Mouse (Mus musculus): ENCODE results near the gene Nop53. TPM values are rescaled to one million over a fixed set of nuclear protein-coding genes. Genes with fewer than 3 reads are reported as not detected.

Gene Nop53
- polyA plus RNA-seq, 1 experiment = 147 TPM

DNA sequence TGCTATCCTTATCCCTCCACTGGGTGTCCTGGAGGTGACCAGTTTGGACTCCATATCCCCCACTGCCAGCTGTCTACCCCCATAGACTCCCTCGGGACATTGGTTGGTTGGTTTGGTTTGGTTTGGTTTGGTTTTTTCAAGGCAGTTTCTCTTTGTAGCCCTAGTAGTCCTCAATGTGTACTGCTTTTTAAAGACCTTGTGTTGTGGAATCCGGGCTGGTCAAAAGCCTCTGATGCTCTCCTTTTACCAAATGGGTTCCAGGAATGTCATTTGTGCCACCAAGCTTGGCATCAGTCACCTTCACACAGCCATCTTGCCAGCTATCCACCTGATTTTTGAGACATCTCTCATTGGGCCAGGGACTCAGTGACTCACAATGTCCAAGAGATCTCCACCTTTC, 31.1 kb downstream of the Nop53 start:
- 86% methylated on average over 2 of the region's 2 CpGs for WGBS
- no peak overlapping the region for H3K4me3 ChIP-seq (ENCODE audit: extremely low read depth, insufficient read depth, insufficient read length)
- no peak for TF ChIP-seq POLR2A (IDR thresholded peaks at IDR 0.05; ENCODE audit: low read depth, low read length)
- no peak for TF ChIP-seq CTCF (IDR thresholded peaks at IDR 0.05; ENCODE audit: extremely low read depth, insufficient read depth, insufficient read length, insufficient replicate concordance)

DNA sequence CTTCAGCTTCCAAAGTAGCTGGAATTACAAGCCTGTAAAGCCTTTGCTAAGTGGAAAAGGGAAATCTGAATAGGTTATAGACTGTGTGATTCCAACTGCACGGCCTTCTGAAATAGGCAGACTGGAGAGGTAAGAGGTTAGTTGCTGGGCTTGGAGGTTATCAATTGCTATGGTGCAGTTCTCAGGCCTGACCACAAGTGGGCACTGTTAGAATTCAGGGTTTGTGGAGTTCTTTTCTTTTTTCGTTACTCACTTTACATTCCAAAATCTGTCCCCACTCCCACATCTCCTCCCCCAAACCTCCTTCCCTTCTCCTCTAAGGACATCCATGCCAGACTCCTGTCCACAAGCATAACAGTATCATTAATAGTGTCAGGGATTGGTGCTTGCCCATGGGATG, 31.6 kb downstream of the Nop53 start:
- 18% methylated on average over 2 of the region's 2 CpGs for WGBS
- no peaks in the 10 kb centered on the region for H3K27me3 ChIP-seq (ENCODE audit: control insufficient read depth, insufficient read depth, low read length)
- peak; percentile 21 to 37 for DNase-seq (ENCODE audit: low read depth in 1 of 2, low spot score in 2 of 2)
- no peak overlapping the region for H3K4me3 ChIP-seq (ENCODE audit: extremely low read depth, insufficient read depth, insufficient read length)
- H3K4me1 ChIP-seq (ENCODE audit: control insufficient read depth, insufficient read depth, insufficient read length) = no peaks in the 10 kb centered on the region; the same call in 1 of the 2 replicates
- no peak overlapping the region for H3K27ac ChIP-seq (ENCODE audit: insufficient read depth, low read length)
- peak; percentile 36; the same call in 1 of the 2 replicates for TF ChIP-seq CTCF (IDR thresholded peaks at IDR 0.05; ENCODE audit: extremely low read depth, insufficient read depth, insufficient read length, insufficient replicate concordance)
- no peak for TF ChIP-seq POLR2A (IDR thresholded peaks at IDR 0.05; ENCODE audit: low read depth, low read length)
- H3K36me3 ChIP-seq (ENCODE audit: control insufficient read depth, insufficient read depth, low read length) = peaks cover 5% of the 10 kb centered on the region

More for the DNA sequence above, 31.1 kb downstream of the Nop53 start:
- Histone ChIP-seq H3K36me3 (ENCODE audit: control insufficient read depth, insufficient read depth, low read length) (peaks cover 7% of the 10 kb centered on the region), H3K27ac (ENCODE audit: insufficient read depth, low read length) (no peak overlapping the region), H3K4me1 (ENCODE audit: control insufficient read depth, insufficient read depth, insufficient read length) (no peaks in the 10 kb centered on the region; the same call in 1 of the 2 replicates), H3K27me3 (ENCODE audit: control insufficient read depth, insufficient read depth, low read length) (no peaks in the 10 kb centered on the region)
- no peak for DNase-seq (ENCODE audit: low read depth in 1 of 2, low spot score in 2 of 2)

GRCm38 (mm10) chr7:15912183-15912582, 33.7 kb downstream of the Nop53 start:
- WGBS = 2% methylated on average over 4 of the region's 4 CpGs
- Histone ChIP-seq H3K4me3 (ENCODE audit: extremely low read depth, insufficient read depth, insufficient read length) (no peak overlapping the region), H3K4me1 (ENCODE audit: control insufficient read depth, insufficient read depth, insufficient read length) (no peaks in the 10 kb centered on the region; the same call in 1 of the 2 replicates), H3K36me3 (ENCODE audit: control insufficient read depth, insufficient read depth, low read length) (peaks cover 2% of the 10 kb centered on the region; the same call in 1 of the 2 replicates), H3K27ac (ENCODE audit: insufficient read depth, low read length) (no peak overlapping the region), H3K27me3 (ENCODE audit: control insufficient read depth, insufficient read depth, low read length) (no peaks in the 10 kb centered on the region)
- DNase-seq (ENCODE audit: low read depth in 1 of 2, low spot score in 2 of 2) = peak; percentile 50 to 63
- TF ChIP-seq CTCF (IDR thresholded peaks at IDR 0.05; ENCODE audit: extremely low read depth, insufficient read depth, insufficient read length, insufficient replicate concordance) (peak; percentile 80; the same call in 1 of the 2 replicates), POLR2A (IDR thresholded peaks at IDR 0.05; ENCODE audit: low read depth, low read length) (no peak)

DNA sequence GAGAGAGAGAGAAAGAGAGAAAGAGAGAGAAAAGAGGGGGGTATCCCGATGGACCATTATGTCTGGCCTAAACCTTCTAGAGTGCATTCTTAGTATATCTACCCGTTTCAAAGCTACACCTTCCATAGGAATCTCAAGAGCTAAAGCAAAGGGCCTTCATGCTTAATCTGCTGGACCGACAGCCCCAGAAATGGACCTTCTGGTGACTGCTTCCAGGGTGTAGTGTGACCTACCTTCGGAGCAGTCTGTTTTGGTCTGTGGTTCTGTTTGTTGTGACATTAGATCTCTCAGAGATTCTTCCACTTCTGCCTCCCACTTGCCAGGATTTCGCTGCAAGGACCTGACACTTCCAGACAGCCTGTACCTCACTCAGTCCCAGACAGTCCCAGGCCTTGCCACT, 35.4 kb downstream of the Nop53 start:
- Histone ChIP-seq H3K27me3 (ENCODE audit: control insufficient read depth, insufficient read depth, low read length) (no peaks in the 10 kb centered on the region), H3K36me3 (ENCODE audit: control insufficient read depth, insufficient read depth, low read length) (no peaks in the 10 kb centered on the region), H3K4me3 (ENCODE audit: extremely low read depth, insufficient read depth, insufficient read length) (no peak overlapping the region), H3K4me1 (ENCODE audit: control insufficient read depth, insufficient read depth, insufficient read length) (no peaks in the 10 kb centered on the region; the same call in 1 of the 2 replicates), H3K27ac (ENCODE audit: insufficient read depth, low read length) (no peak overlapping the region)
- no peak for DNase-seq (ENCODE audit: low read depth in 1 of 2, low spot score in 2 of 2)
- no peak for TF ChIP-seq CTCF (IDR thresholded peaks at IDR 0.05; ENCODE audit: extremely low read depth, insufficient read depth, insufficient read length, insufficient replicate concordance)
- TF ChIP-seq POLR2A (IDR thresholded peaks at IDR 0.05; ENCODE audit: low read depth, low read length) = no peak
- WGBS = 81% methylated on average over 5 of the region's 5 CpGs

- WGBS = 81% methylated on average over 8 of the region's 8 CpGs
- DNase-seq (ENCODE audit: low read depth in 1 of 2, low spot score in 2 of 2) = no peak
- no peak for TF ChIP-seq POLR2A (IDR thresholded peaks at IDR 0.05; ENCODE audit: low read depth, low read length)
- Histone ChIP-seq H3K27me3 (ENCODE audit: control insufficient read depth, insufficient read depth, low read length) (no peaks in the 10 kb centered on the region), H3K36me3 (ENCODE audit: control insufficient read depth, insufficient read depth, low read length) (no peaks in the 10 kb centered on the region), H3K4me3 (ENCODE audit: extremely low read depth, insufficient read depth, insufficient read length) (no peak overlapping the region), H3K27ac (ENCODE audit: insufficient read depth, low read length) (no peak overlapping the region), H3K4me1 (ENCODE audit: control insufficient read depth, insufficient read depth, insufficient read length) (no peaks in the 10 kb centered on the region; the same call in 1 of the 2 replicates)
Measured at GRCm38 (mm10) chr7:15907971-15908590, 37.8 kb downstream of the Nop53 start.

DNA sequence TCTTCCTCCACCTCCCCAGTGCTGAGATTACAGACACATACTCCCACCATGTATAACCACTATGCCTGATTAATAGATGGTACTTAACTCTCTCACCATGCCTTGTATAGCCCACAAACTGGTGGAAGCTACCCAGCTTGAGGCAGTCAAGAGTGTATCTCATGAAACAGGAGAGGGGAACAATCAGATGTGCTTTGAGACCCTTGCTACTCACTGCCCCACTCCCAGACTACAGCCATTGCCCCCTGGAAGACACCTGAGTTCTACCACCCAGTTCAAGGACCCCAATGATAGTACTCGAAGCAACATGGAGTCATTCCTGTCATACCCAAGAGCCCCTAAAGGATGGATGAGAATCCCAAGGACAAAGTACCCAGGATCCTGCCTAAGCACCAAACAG, 39.3 kb downstream of the Nop53 start:
- Histone ChIP-seq H3K4me1 (ENCODE audit: control insufficient read depth, insufficient read depth, insufficient read length) (no peaks in the 10 kb centered on the region; the same call in 1 of the 2 replicates), H3K27me3 (ENCODE audit: control insufficient read depth, insufficient read depth, low read length) (no peaks in the 10 kb centered on the region), H3K4me3 (ENCODE audit: extremely low read depth, insufficient read depth, insufficient read length) (no peak overlapping the region), H3K36me3 (ENCODE audit: control insufficient read depth, insufficient read depth, low read length) (no peaks in the 10 kb centered on the region), H3K27ac (ENCODE audit: insufficient read depth, low read length) (no peak overlapping the region)
- no peak for DNase-seq (ENCODE audit: low read depth in 1 of 2, low spot score in 2 of 2)
- TF ChIP-seq POLR2A (IDR thresholded peaks at IDR 0.05; ENCODE audit: low read depth, low read length) (no peak), CTCF (IDR thresholded peaks at IDR 0.05; ENCODE audit: extremely low read depth, insufficient read depth, insufficient read length, insufficient replicate concordance) (no peak)
- WGBS = 91% methylated on average over 1 of the region's 1 CpGs

- no peak for TF ChIP-seq POLR2A (IDR thresholded peaks at IDR 0.05; ENCODE audit: low read depth, low read length)
- no peak for TF ChIP-seq CTCF (IDR thresholded peaks at IDR 0.05; ENCODE audit: extremely low read depth, insufficient read depth, insufficient read length, insufficient replicate concordance)
- Histone ChIP-seq H3K4me3 (ENCODE audit: extremely low read depth, insufficient read depth, insufficient read length) (no peak overlapping the region), H3K27ac (ENCODE audit: insufficient read depth, low read length) (no peak overlapping the region), H3K4me1 (ENCODE audit: control insufficient read depth, insufficient read depth, insufficient read length) (no peaks in the 10 kb centered on the region; the same call in 1 of the 2 replicates), H3K27me3 (ENCODE audit: control insufficient read depth, insufficient read depth, low read length) (no peaks in the 10 kb centered on the region), H3K36me3 (ENCODE audit: control insufficient read depth, insufficient read depth, low read length) (no peaks in the 10 kb centered on the region)
- DNase-seq (ENCODE audit: low read depth in 1 of 2, low spot score in 2 of 2) = no peak
- 86% methylated on average over 7 of the region's 7 CpGs for WGBS
Measured at GRCm38 (mm10) chr7:15905861-15906260, 40.0 kb downstream of the Nop53 start.
